Mouse (Mus musculus) CD8-positive naive resting alpha-beta T cell, adult 2 months (primary cell): ENCODE measurements at regions not wholly inside any gene's neighbourhood (a gene's known extent, or its start where the extent isn't known, plus 50 kb on each side); places are given as distances from the start of the nearest gene placed in this dataset.
A peak's percentile ranks its signal among the peaks of the same experiment; 100 is the strongest.

ENCODE experiments used
- DNase-seq, 2 experiments: peaks; one replicate each; pipeline ENCODE4 v3.0.0; 2022; ENCODE audit warnings: low read depth in 2 of 2, low spot score in 2 of 2

DNA sequence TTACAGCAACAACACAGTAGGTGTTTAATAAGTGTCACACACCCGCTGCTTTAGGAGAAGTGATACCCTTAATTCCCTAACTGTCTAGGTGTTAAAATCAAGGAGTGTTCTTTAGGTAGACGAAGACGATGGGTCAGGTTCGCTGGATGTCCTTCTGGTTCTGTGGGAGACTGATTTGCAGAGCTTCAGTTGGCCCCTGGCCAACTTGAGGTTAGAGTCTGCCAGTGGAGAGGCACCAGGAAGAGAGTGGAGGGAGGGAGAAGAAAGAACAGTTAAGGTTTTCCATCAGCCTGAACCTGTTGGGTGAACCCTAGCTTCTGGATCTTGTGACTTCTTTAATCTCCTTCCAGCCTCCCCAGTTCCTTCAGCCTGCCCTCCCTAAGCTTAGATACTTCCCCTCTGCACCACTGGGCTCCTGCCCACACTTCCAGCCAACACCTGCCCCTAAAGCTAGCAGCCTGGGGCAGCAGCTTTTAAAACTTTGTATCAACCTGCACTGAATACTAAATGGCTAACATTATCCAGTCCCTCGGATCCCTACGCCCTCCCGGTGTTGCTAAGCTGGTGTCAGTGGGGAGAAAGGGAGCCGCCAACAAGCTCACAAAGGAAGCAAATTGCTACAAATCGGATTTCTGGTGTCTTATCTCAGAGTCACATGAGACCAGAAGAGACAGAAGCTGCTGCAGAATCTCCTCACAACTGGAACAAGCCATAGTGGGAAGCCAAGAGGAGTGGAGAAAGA lies 62.1 kb upstream of the Adgrl1 start:
- no peak for DNase-seq

DNA sequence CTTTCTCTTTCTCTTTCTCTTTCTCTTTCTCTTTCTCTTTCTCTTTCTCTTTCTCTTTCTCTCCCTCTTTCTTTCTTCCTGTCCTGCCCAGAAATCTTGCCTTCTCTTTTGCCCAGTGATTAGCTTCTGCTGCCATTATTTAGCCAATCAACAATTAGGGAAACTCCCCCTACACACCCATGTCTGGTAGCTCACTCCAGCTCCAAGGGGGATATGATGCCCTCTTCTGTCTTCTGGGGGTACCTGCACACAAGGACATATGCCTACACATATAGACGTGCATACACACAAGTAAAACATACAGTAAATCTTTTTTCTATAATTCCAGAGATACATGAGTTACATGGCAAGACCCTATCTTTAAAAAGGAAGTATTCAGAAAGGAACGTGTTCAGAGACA lies 70.1 kb upstream of the Adgrl1 start:
- DNase-seq: no peak

- no peak for DNase-seq
Measured at GRCm38 (mm10) chr8:83824925-83825680, 74.8 kb upstream of the Adgrl1 start.

DNA sequence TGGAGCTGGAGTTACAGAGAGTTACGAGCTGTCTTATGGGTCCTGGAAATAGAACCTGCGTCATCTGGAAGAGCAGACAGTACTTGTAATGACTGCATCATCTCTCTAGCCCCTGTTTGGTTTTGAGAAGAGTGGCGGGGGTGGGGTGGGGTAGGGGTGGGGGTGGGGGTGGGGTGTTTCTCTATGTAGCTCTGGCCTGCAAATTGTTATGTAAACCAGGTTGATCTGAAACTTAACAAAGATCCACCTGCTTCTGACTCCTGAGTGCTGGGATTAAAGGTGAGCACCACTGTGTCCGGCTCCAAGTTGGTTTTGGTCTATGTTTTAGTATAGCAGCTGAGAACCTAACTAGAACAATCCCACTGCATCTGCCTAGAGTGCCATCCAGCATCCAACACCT lies 78.0 kb upstream of the Adgre5 start:
- DNase-seq: no peak

DNA sequence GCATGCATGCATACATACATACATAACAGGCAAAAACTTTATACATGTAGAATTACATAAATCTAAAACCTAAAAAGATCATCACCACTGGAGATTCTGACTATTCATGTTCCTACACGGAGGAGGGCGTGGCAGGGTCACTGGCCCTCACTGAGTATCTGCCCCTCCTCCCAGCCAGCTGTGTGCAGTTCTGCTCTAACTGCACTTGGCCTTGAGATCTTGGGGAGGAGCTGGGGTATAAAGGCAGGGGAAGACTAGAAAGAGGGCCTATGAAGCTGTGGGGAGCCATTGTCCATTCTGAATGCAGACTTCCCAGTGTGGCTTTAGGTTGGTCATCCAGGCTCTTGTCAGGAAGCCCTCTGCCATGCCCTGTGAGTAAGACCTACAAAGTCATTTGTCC lies 69.5 kb upstream of the Adgre5 start:
- DNase-seq: no peak

DNA sequence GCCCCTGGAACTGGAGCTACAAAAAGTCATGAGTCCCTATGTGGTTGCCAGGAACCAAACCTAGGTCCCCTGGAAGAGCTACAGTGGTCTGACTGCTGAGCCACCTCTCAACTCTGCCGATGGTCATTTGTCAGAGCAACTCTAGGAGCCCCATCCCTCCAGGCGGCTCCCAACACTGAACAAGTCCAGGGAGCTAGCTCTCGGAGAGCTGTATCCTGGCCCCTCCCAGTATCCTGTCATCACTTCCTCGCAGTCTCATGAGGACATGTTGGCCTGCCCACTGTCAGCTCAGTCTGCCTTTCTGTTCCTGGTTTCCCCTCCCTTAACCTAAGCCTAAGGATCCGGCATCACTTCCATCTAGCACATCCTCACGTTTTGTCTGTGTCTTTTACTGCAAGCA lies 64.5 kb upstream of the Adgre5 start:
- no peak for DNase-seq

DNA sequence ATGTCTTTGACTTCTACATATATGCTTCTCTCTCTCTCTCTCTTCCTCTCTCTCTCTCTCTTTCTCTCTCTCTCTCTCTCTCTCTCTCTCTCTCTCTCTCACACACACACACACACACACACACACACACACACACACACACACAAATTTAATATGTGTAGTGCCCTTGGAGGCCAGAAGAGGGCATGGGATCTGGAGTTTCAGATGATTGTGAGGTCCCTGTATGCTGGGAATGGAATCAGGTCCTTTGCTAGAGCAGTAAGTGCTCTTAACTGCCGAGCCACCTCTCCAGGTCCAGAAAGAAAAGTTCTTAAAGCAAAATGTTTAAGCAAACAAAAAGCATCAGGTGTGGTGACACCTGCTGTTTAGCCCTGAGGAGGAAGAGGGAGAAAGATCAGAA lies 62.2 kb upstream of the Adgre5 start:
- DNase-seq: peak in 1 of 2 experiments; percentile 28

DNA sequence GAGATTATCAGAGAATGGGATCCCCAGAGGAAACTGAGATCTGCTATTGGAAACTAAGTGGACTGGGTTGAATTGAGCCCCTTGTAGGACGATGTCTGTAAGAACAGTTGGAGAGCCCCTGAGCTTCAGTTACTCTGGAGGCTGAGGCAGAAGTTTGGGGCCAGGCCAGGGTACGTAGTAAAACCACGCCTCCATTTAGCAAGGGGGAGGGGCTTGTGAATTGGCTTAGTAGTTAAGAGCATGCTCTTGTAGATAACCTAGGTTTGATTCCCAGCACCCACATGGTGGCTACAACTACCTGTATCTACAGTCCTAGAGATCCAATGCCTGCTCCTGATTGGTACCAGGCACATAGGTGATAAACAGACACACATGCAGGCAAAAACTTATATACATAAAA lies 61.4 kb upstream of the Adgre5 start:
- no peak for DNase-seq

DNA sequence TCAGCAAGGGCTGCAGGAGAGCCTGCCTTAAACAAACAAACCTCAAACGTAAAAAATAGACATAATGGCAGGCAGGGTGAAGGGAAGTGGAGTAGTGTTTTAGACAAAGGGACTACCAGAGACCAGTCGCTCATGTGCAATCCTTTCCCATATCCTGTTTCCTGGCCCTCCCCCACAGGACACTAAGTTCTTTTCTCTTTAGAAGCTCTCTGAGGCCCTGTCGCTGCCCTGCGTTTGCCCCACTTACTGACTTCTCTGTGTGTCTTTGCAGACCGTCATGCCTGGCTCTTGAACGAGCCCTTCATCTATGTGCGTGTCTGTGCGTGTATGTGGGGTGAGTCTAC lies 58.5 kb upstream of the Adgre5 start:
- DNase-seq: no peak

- DNase-seq: no peak
Measured at GRCm38 (mm10) chr8:83798881-83799606, 57.9 kb upstream of the Adgre5 start.

DNA sequence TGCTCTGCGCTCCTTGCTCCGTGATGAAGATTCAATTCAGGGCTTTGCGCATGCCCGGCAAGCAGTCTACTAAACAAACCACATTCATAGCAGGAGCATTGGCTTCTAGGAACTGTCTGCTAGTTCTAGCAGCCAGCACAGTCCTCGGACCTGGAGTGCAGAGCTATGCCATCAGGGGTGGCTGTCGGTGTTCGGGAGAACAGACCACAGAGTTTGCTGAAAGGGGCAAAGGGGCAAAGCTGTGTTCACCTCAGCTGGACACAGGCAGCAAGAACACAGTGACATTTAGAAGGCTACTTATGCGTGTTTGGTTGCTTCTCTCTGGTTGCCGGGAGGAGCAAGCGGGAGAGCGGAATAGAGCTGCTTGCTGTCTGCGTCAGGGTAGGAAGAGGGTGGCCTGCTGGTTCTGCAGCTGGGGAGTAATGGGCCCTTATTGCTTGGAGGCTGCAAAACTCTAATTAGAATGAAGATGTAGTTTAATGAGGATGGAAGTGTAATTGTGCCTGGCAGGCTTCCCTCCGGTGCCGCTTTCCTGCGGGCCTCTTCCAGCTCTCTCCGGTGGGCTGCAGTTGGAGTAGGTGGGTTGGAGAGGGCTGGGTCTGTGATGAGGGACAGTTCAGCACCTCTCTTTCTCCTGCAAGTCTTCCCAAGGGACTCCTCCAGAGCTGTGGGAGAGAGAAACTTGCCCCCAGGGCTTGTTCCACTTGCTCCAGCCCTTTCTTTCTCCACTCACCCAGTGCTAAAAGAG lies 52.5 kb upstream of the Adgre5 start:
- no peak for DNase-seq
